24 mouse cellular contexts compared by ENCODE assay signal in genomic region chr9:96269726-96270125, GRCm38 (mm10).
A peak's percentile ranks its signal among the peaks of the same experiment; 100 is the strongest.
DNase-seq lines count a peak whose midpoint lies in the region; ATAC-seq and TF ChIP-seq lines count a peak whose summit lies in the region.
"Had no signal": no experiment of that assay in that cellular context is flagged by ENCODE, and none has a peak within 500 bp of the region (broad histone marks: within the 10 kb centered on the region; RNA-seq: fewer than 3 reads in every experiment).

No protein-coding gene starts in this region.

- no peak overlapping the region for H3K9ac ChIP-seq in lung, postnatal 0 days (replicated peaks; ENCODE audit: low read depth)
- H3K9ac ChIP-seq: forebrain, postnatal 0 days; heart, embryonic 15.5 days; hindbrain, embryonic 15.5 days; intestine, embryonic 15.5 days; limb, embryonic 12.5 days; midbrain, embryonic 13.5 days had no signal

- no peak for ATAC-seq in erythroblast, adult 5-6 weeks (replicated peaks; ENCODE audit: low FRiP score, poor library complexity, severe bottlenecking)
- ATAC-seq in lung, postnatal 0 days = no peak
- ATAC-seq: forebrain, postnatal 0 days; intestine, embryonic 15.5 days; midbrain, embryonic 13.5 days had no signal

- WGBS in lung, postnatal 0 days = 88% methylated on average over 2 of the region's 2 CpGs

- H3K27me3 ChIP-seq in erythroblast, embryonic 14.5 days (ENCODE audit: control insufficient read depth) = no peaks in the 10 kb centered on the region
- H3K27me3 ChIP-seq in lung, postnatal 0 days (replicated peaks; ENCODE audit: insufficient read depth, low read length) = no peaks in the 10 kb centered on the region
- H3K27me3 ChIP-seq: heart, embryonic 15.5 days; hindbrain, embryonic 15.5 days; intestine, embryonic 15.5 days; limb, embryonic 12.5 days; megakaryocyte, embryonic 14.5 days; midbrain, embryonic 13.5 days had no signal

- H3K27ac ChIP-seq in lung, postnatal 0 days (ENCODE audit: low read length) = no peak overlapping the region
- H3K27ac ChIP-seq: embryonic facial prominence, embryonic 10.5 days; heart, embryonic 15.5 days; hindbrain, embryonic 15.5 days; intestine, embryonic 15.5 days; layer of hippocampus, adult 2 months; limb, embryonic 12.5 days; midbrain, embryonic 13.5 days had no signal

- intact Hi-C loops in left cerebral cortex, postnatal 36 days (cut with DNase I) = no loop called here

- H3K9me3 ChIP-seq in erythroblast, embryonic 14.5 days (ENCODE audit: control insufficient read depth, low read length) = no peaks in the 10 kb centered on the region
- H3K9me3 ChIP-seq in lung, postnatal 0 days (ENCODE audit: low read length) = no peaks in the 10 kb centered on the region
- H3K9me3 ChIP-seq: embryonic facial prominence, embryonic 10.5 days; heart, embryonic 15.5 days; hindbrain, embryonic 15.5 days; intestine, embryonic 15.5 days; limb, embryonic 12.5 days; megakaryocyte, embryonic 14.5 days; midbrain, embryonic 13.5 days had no signal

- DNase-seq in lung, postnatal 0 days (ENCODE audit: low spot score) = peak; percentile 12
- no peak for DNase-seq in lung, postnatal 10 days
- peak; percentile 30 to 67 for DNase-seq in cerebellum, postnatal 14 days
- no peak for DNase-seq in adrenal gland, adult (ENCODE audit: inconsistent age in 2 of 2, low spot score in 1 of 2)
- DNase-seq in left cerebral cortex, postnatal 36 days (ENCODE audit: low spot score in 2 of 2) = no peak
- DNase-seq: forebrain, postnatal 0 days; gastrocnemius, postnatal 36 days; heart, postnatal 4 days; kidney, adult 9 months; kidney, postnatal 25 days; lung, adult 2 months; lung, postnatal 36 days; thymus, adult 2 months; thymus, postnatal 4 days had no signal

- peaks cover 92% of the 10 kb centered on the region for H3K36me3 ChIP-seq in erythroblast, embryonic 14.5 days (ENCODE audit: control insufficient read depth)
- H3K36me3 ChIP-seq in lung, postnatal 0 days (ENCODE audit: insufficient read depth, low read length) = no peaks in the 10 kb centered on the region
- H3K36me3 ChIP-seq: heart, embryonic 15.5 days; hindbrain, embryonic 15.5 days; intestine, embryonic 15.5 days; midbrain, embryonic 13.5 days had no signal

- H3K4me3 ChIP-seq in erythroblast, embryonic 14.5 days (replicated peaks) = peak overlapping the region; percentile 12
- no peak overlapping the region for H3K4me3 ChIP-seq in lung, postnatal 0 days (ENCODE audit: low read depth, low read length)
- H3K4me3 ChIP-seq: embryonic facial prominence, embryonic 10.5 days; heart, embryonic 15.5 days; hindbrain, embryonic 15.5 days; intestine, embryonic 15.5 days; layer of hippocampus, adult 2 months; limb, embryonic 12.5 days; megakaryocyte, embryonic 14.5 days; midbrain, embryonic 13.5 days had no signal

- no peak for TF ChIP-seq EP300 in lung, postnatal 0 days (IDR thresholded peaks at IDR 0.05)

- TF ChIP-seq CTCF in lung, postnatal 0 days (IDR thresholded peaks at IDR 0.05) = no peak

- H3K4me1 ChIP-seq in erythroblast, embryonic 14.5 days (ENCODE audit: control insufficient read depth) = peaks cover 73% of the 10 kb centered on the region
- no peaks in the 10 kb centered on the region for H3K4me1 ChIP-seq in lung, postnatal 0 days (ENCODE audit: insufficient read depth, low read depth, low read length)
- H3K4me1 ChIP-seq: embryonic facial prominence, embryonic 10.5 days; heart, embryonic 15.5 days; hindbrain, embryonic 15.5 days; intestine, embryonic 15.5 days; limb, embryonic 12.5 days; midbrain, embryonic 13.5 days had no signal

- no peak overlapping the region for H3K4me2 ChIP-seq in lung, postnatal 0 days (replicated peaks; ENCODE audit: low read depth, low read length)
- H3K4me2 ChIP-seq: heart, embryonic 15.5 days; hindbrain, embryonic 15.5 days; intestine, embryonic 15.5 days; limb, embryonic 12.5 days; midbrain, embryonic 13.5 days had no signal

Comparison
In these comparisons a context has a peak if more than half of its experiments do, and no peak if none do; other contexts are left out.
1. DNase-seq: peak in lung, postnatal 0 days (single experiment) and cerebellum, postnatal 14 days (2 of 2); none in lung, postnatal 10 days (single experiment), adrenal gland, adult (0 of 2) and left cerebral cortex, postnatal 36 days (0 of 2).